Mouse (Mus musculus) left cerebral cortex, postnatal 4 days (tissue): ENCODE data around the gene Slc7a15. TPM values are rescaled to one million over a fixed set of nuclear protein-coding genes. Genes with fewer than 3 reads are reported as not detected.

Experiments used
- DNase-seq: peaks from one replicate; pipeline ENCODE4 v3.0.0-alpha.2; 2022
- intact Hi-C: fragments of 180-260 bp; cut with DNase I; formaldehyde crosslinking; loops from one replicate; pipeline ENCODE4 v1.15.1; 2025
- total RNA-seq, 2 experiments: library from RNA; stranded (reverse); gene quantifications; 2 replicates each; pipeline ENCODE4 v1.2.3; 2021

The Slc7a15 gene
- total RNA-seq, 2 experiments from 2014 or later: not detected

GRCm38 (mm10) chr12:8493386-8493785, 105.5 kb downstream of the Slc7a15 start:
- no peak for DNase-seq
- intact Hi-C loops: no loop called here

- DNase-seq: no peak
- intact Hi-C loops: no loop called here
These were observed 109.8 kb downstream of the Slc7a15 start for GRCm38 (mm10) chr12:8489098-8489497.

- intact Hi-C loops: no loop called here
- DNase-seq: no peak
These were observed 110.2 kb downstream of the Slc7a15 start for GRCm38 (mm10) chr12:8488652-8488980.

- DNase-seq: peak; percentile 84
- intact Hi-C loops: no loop called here
These were observed 110.8 kb downstream of the Slc7a15 start for GRCm38 (mm10) chr12:8487959-8488651.

GRCm38 (mm10) chr12:8487281-8487680, 111.6 kb downstream of the Slc7a15 start:
- intact Hi-C loops: no loop called here
- DNase-seq: no peak

GRCm38 (mm10) chr12:8485247-8485646, 113.6 kb downstream of the Slc7a15 start:
- intact Hi-C loops: no loop called here
- DNase-seq: no peak

GRCm38 (mm10) chr12:8482169-8482568, 116.7 kb downstream of the Slc7a15 start:
- no peak for DNase-seq
- intact Hi-C loops: no loop called here

Other genes starting within 250 kb of the Slc7a15 start
- 100 to 1,000 TPM; 220 to 231 TPM for gene Rhob, start 99.1 kb downstream of the Slc7a15 start, total RNA-seq
- 100 to 1,000 TPM; 183 to 192 TPM for gene Pum2, start 75.1 kb upstream of the Slc7a15 start, total RNA-seq
- 10 to 100 TPM; 16.9 to 20.6 TPM for gene Sdc1, start 172.3 kb upstream of the Slc7a15 start, total RNA-seq